Mouse (Mus musculus) intestine, postnatal 0 days (tissue): ENCODE results near the gene Dkk1. TPM values are rescaled to one million over a fixed set of nuclear protein-coding genes. Genes with fewer than 3 reads are reported as not detected.
"Not testable (repeated sequence)": the region's sequence is repeated elsewhere in the genome, so short reads cannot be mapped to it uniquely, and the experiment has no call there.

Experiments
- ATAC-seq: fragments of 200-750 bp; cut with Nextera tagmentation; 2 replicates; pipeline ENCODE4 v1.8.0; 2017; ENCODE audit warnings: mild to moderate bottlenecking, moderate TSS enrichment, moderate library complexity
- H3K27ac ChIP-seq: fragments of 300-500 bp; sonication (generic); 2 replicates; pipeline ENCODE4 v1.5.1; 2014; ENCODE audit warnings: mild to moderate bottlenecking, low read depth, low read length, moderate library complexity
- H3K27me3 ChIP-seq: fragments of 300-500 bp; sonication (generic); replicated peaks from 2 replicates; pipeline ENCODE4 v1.6.1; 2014; ENCODE audit warnings: low read length, mixed read lengths; ENCODE audit not compliant: control insufficient read depth, insufficient read depth
- H3K36me3 ChIP-seq: fragments of 300-500 bp; sonication (generic); 2 replicates; pipeline ENCODE4 v1.6.1; 2014; ENCODE audit warnings: mild to moderate bottlenecking, moderate library complexity; ENCODE audit not compliant: control insufficient read depth, insufficient read depth
- H3K4me1 ChIP-seq: fragments of 300-500 bp; sonication (generic); replicated peaks from 2 replicates; pipeline ENCODE4 v1.6.1; 2014; ENCODE audit warnings: antibody characterized with exemption, low read length, mixed read lengths; ENCODE audit not compliant: control insufficient read depth, insufficient read depth
- H3K4me2 ChIP-seq: fragments of 300-500 bp; sonication (generic); replicated peaks from 2 replicates; pipeline ENCODE4 v1.6.1; 2014; ENCODE audit warnings: low read depth, mild to moderate bottlenecking, moderate library complexity
- H3K4me3 ChIP-seq: fragments of 300-500 bp; sonication (generic); 2 replicates; pipeline ENCODE4 v1.5.1; 2014; ENCODE audit warnings: low read depth, low read length
- H3K9ac ChIP-seq: fragments of 300-500 bp; sonication (generic); 2 replicates; pipeline ENCODE4 v1.6.1; 2014; ENCODE audit warnings: mild to moderate bottlenecking, low read depth, low read length
- H3K9me3 ChIP-seq: fragments of 300-500 bp; sonication (generic); 2 replicates; pipeline ENCODE4 v1.6.1; 2016; ENCODE audit warnings: mixed run types; ENCODE audit not compliant: control insufficient read depth
- CTCF ChIP-seq: sonication (generic); IDR thresholded peaks from 2 replicates; pipeline ENCODE4 v1.5.1; 2016; ENCODE audit warnings: low read depth, mild to moderate bottlenecking, control low read depth, antibody characterized with exemption, moderate library complexity
- WGBS: fragments of 180-500 bp; shearing (Covaris S2); extraction: QIAGEN DNeasy Blood & Tissue Kit; methylation state at CpG from one replicate; pipeline ENCODE4 v1.1.7; 2014; 5-methylcytosine and 5-hydroxymethylcytosine counted together
- polyA plus RNA-seq: library from polyadenylated mRNA; unstranded; fragments of >200 nt; fragmentation: Nextera tagmentation; extraction: Ambion mirVana; gene quantifications from 2 replicates; pipeline ENCODE4 v1.2.1, GENCODE M21; 2015

Dkk1 gene
- polyA plus RNA-seq, 1 experiment from 2014 or later, result not detected

- H3K4me2 ChIP-seq, result no peak overlapping the region
- TF ChIP-seq CTCF, result peak; percentile 29; the same call in 1 of the 2 replicates
- 31% methylated on average over 4 of the region's 4 CpGs for WGBS
- no peak for ATAC-seq
- H3K27ac ChIP-seq, result no peak overlapping the region
- no peaks in the 10 kb centered on the region for H3K36me3 ChIP-seq
- H3K9me3 ChIP-seq, result 0 out of 2 replicates have a peak, but pooled peaks cover 3% of the 10 kb centered on the region
- H3K27me3 ChIP-seq, result peaks cover 32% of the 10 kb centered on the region
- no peaks in the 10 kb centered on the region for H3K4me1 ChIP-seq
- no peak overlapping the region for H3K4me3 ChIP-seq
- no peak overlapping the region for H3K9ac ChIP-seq
These were observed 4.3 kb upstream of the Dkk1 start for GRCm38 (mm10) chr19:30553740-30554139.

GRCm38 (mm10) chr19:30552260-30552659 is 2.8 kb upstream of the Dkk1 start:
- no peaks in the 10 kb centered on the region for H3K4me1 ChIP-seq
- no peaks in the 10 kb centered on the region for H3K36me3 ChIP-seq
- no peak overlapping the region for H3K9ac ChIP-seq
- TF ChIP-seq CTCF, result no peak
- WGBS, result 71% methylated on average over 8 of the region's 8 CpGs
- no peak overlapping the region for H3K27ac ChIP-seq
- H3K4me2 ChIP-seq, result no peak overlapping the region
- H3K4me3 ChIP-seq, result no peak overlapping the region
- ATAC-seq, result no peak
- 0 out of 2 replicates have a peak, but pooled peaks cover 3% of the 10 kb centered on the region for H3K9me3 ChIP-seq
- peaks cover 47% of the 10 kb centered on the region for H3K27me3 ChIP-seq

DNA sequence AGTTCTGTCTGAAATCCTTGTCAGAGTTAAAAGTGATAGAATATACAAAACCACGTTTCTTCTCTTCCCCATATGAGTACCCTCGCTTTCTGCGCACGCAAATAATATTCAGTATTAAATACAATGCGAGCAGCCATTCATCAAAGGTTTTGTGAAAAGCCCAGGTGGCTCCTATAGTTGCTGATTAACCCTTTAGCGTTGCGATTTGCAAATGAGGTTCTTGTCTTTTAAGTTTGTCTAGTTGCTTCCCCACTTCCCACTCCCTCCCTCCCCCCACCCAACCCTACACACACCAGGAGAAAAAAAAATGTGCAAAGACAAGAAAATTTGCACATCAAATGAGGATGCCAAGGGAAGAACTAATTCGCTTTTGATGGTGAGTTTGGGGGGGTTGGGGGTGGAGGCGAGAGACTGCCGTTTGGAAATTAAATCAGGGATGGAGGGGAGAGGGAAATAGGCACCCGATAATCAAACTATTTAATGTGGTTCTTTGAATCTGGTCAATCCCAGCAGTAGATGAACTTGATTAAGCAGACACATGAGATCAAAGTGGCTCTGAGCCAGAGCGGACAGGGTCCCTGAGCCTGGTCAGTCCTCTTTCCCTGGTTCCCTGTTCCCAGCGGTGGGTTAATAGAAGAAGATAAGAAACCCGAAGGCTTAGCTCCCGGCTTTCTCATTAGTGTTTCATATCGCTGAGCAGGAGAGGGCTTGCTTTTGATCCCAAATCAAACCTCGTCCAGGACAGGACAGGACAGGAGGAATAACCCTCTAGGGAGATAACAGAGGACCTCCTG is 586 bp upstream of the Dkk1 start:
- H3K27ac ChIP-seq, result no peak overlapping the region
- ATAC-seq, result no peak
- no peak for TF ChIP-seq CTCF
- peak overlapping the region; percentile 27; the same call in 1 of the 2 replicates for H3K4me3 ChIP-seq
- H3K27me3 ChIP-seq, result peaks cover 51% of the 10 kb centered on the region
- 6% methylated on average over 17 of the region's 17 CpGs for WGBS
- no peak overlapping the region for H3K9ac ChIP-seq
- 0 out of 2 replicates have a peak, but pooled peaks cover 3% of the 10 kb centered on the region for H3K9me3 ChIP-seq
- H3K36me3 ChIP-seq, result no peaks in the 10 kb centered on the region
- peak overlapping the region; percentile 55 for H3K4me2 ChIP-seq
- H3K4me1 ChIP-seq, result no peaks in the 10 kb centered on the region

GRCm38 (mm10) chr19:30548411-30549043 is 938 bp downstream of the Dkk1 start:
- ATAC-seq, result no peak
- Histone ChIP-seq H3K9me3 (0 out of 2 replicates have a peak, but pooled peaks cover 3% of the 10 kb centered on the region), H3K4me1 (no peaks in the 10 kb centered on the region), H3K4me3 (peak overlapping the region; percentile 27; the same call in 1 of the 2 replicates), H3K27ac (no peak overlapping the region), H3K36me3 (no peaks in the 10 kb centered on the region), H3K9ac (no peak overlapping the region), H3K27me3 (peaks cover 44% of the 10 kb centered on the region), H3K4me2 (peak overlapping the region; percentile 55)
- 4% methylated on average over 23 of the region's 23 CpGs for WGBS
- TF ChIP-seq CTCF, result no peak

GRCm38 (mm10) chr19:30539365-30539941 is 10.0 kb downstream of the Dkk1 start:
- not testable (repeated sequence) for ATAC-seq, H3K4me1 ChIP-seq, H3K9me3 ChIP-seq, H3K9ac ChIP-seq, H3K36me3 ChIP-seq, H3K27ac ChIP-seq
- Histone ChIP-seq H3K4me3 (peak overlapping the region; percentile 36), H3K4me2 (peak overlapping the region; percentile 72), H3K27me3 (peaks cover 14% of the 10 kb centered on the region; the same call in 1 of the 2 replicates)
- 2% methylated on average over 42 of the region's 44 CpGs for WGBS

DNA sequence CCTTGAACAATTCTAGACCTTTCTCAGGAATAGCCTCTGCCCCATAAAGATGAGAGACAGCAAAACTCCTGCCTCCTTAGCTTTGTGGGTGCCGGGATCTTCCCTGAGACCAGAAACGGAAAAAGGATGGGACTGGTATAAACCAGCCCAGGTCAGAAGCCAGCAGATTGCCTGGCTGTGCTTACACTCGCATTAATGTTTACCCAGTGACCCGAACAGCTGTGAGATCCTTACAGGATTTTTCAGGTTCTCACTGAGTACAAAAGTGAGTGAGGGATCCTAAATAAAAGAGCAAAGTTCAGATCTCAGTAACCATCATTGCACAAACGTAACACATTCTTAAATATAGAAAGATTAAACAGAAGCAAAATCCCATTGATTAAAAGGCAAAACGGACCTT is 32.7 kb downstream of the Dkk1 start:
- no peak for ATAC-seq
- Histone ChIP-seq H3K27ac (no peak overlapping the region), H3K36me3 (no peaks in the 10 kb centered on the region), H3K4me2 (no peak overlapping the region), H3K4me3 (no peak overlapping the region), H3K9me3 (no peaks in the 10 kb centered on the region), H3K4me1 (no peaks in the 10 kb centered on the region), H3K9ac (no peak overlapping the region), H3K27me3 (no peaks in the 10 kb centered on the region)
- TF ChIP-seq CTCF, result no peak
- 21% methylated on average over 6 of the region's 6 CpGs for WGBS
